Mouse (Mus musculus) liver, embryonic 11.5 days (tissue): Measurements from ENCODE around the gene Uox. TPM values are rescaled to one million over a fixed set of nuclear protein-coding genes. Genes with fewer than 3 reads are reported as not detected.

Experiments
- ATAC-seq: fragments of 200-750 bp; cut with Nextera tagmentation; replicated peaks from 2 replicates; pipeline ENCODE4 v1.8.0; 2017; ENCODE audit warnings: moderate number of reproducible peaks, mild to moderate bottlenecking, moderate TSS enrichment, moderate library complexity; ENCODE audit not compliant: low FRiP score
- DNase-seq: peaks from one replicate; pipeline ENCODE4 v3.0.0-alpha.2; 2017; ENCODE audit warnings: low spot score
- H3K27ac ChIP-seq: fragments of 300-500 bp; sonication (generic); 2 replicates; pipeline ENCODE4 v1.5.1; 2014; ENCODE audit warnings: mild to moderate bottlenecking, low read depth, low read length, control low read depth
- H3K27me3 ChIP-seq: fragments of 300-500 bp; sonication (generic); replicated peaks from 2 replicates; pipeline ENCODE4 v1.6.1; 2014; ENCODE audit warnings: low read length, mixed read lengths; ENCODE audit not compliant: control insufficient read depth, insufficient read depth
- H3K36me3 ChIP-seq: fragments of 300-500 bp; sonication (generic); 2 replicates; pipeline ENCODE4 v1.6.1; 2014; ENCODE audit warnings: mild to moderate bottlenecking, low read length, moderate library complexity, mixed read lengths; ENCODE audit not compliant: control insufficient read depth, insufficient read depth
- H3K4me1 ChIP-seq: fragments of 300-500 bp; sonication (generic); replicated peaks from 2 replicates; pipeline ENCODE4 v1.6.1; 2014; ENCODE audit warnings: low read length, mixed read lengths; ENCODE audit not compliant: control insufficient read depth, insufficient read depth
- H3K4me2 ChIP-seq: fragments of 300-500 bp; sonication (generic); 2 replicates; pipeline ENCODE4 v1.6.1; 2014; ENCODE audit warnings: mild to moderate bottlenecking, control low read depth, moderate library complexity
- H3K4me3 ChIP-seq: fragments of 300-500 bp; sonication (generic); 2 replicates; pipeline ENCODE4 v1.5.1; 2014; ENCODE audit warnings: low read depth, low read length, control low read depth
- H3K9ac ChIP-seq: fragments of 300-500 bp; sonication (generic); 2 replicates; pipeline ENCODE4 v1.6.1; 2014; ENCODE audit warnings: low read depth, low read length, control low read depth
- H3K9me3 ChIP-seq: fragments of 300-500 bp; sonication (generic); 2 replicates; pipeline ENCODE4 v1.6.1; 2016; ENCODE audit warnings: low read length, inconsistent platforms, mixed read lengths; ENCODE audit not compliant: control insufficient read depth
- WGBS: fragments of 180-500 bp; shearing (Covaris S2); extraction: QIAGEN DNeasy Blood & Tissue Kit; methylation state at CpG from one replicate; pipeline ENCODE4 v1.1.7; 2014; 5-methylcytosine and 5-hydroxymethylcytosine counted together
- polyA plus RNA-seq: library from polyadenylated mRNA; unstranded; fragments of >200 nt; fragmentation: Nextera tagmentation; extraction: Ambion mirVana; gene quantifications from 2 replicates; pipeline ENCODE4 v1.2.1, GENCODE M21; 2014

The Uox gene
- 0.34 and 0.55 TPM in 2 replicates for polyA plus RNA-seq

DNA sequence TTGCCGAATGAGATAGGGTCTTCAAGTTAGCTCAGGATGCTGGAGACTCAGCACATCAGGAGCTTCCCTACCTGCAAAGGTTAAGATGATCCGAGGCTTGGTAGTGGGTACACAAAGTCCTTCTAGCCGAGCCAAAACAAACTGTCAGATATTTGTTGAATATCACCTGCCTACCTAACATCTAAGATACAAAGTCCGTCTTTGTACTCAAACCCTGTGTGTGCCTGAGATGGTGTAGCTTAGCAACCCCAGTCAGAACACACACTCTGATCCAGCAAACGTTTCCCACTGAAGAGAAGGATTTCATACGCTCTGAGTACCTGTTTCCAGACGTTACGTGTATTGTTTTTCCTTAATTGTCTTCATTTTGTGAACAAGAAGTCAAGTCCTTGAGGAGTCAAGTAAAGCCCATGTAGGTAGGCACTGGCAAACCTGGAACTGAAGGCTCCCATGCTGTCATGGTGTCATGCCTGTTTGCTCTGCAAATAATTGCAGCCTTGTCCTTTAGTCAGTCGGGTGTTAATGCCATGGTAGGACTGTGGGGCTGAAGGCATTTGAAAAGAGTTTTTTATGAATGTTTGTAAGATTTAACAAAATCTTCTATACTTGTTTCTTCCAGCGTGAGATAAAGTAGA is at the start of gene Uox:
Gene Uox, plus strand, starts transcription at position 279 of the 635 bp plus-strand sequence.
- Histone ChIP-seq H3K4me3 (no peak within 1 kb of the TSS), H3K36me3 (no peaks in the 10 kb centered on the region), H3K9me3 (no peaks in the 10 kb centered on the region), H3K9ac (no peak within 1 kb of the TSS), H3K27ac (no peak within 1 kb of the TSS), H3K4me2 (no peak within 1 kb of the TSS), H3K27me3 (no peaks in the 10 kb centered on the region), H3K4me1 (no peaks in the 10 kb centered on the region)
- peak; percentile 74 for ATAC-seq
- no peak for DNase-seq
- 74% methylated on average over 10 of the region's 10 CpGs for WGBS

DNA sequence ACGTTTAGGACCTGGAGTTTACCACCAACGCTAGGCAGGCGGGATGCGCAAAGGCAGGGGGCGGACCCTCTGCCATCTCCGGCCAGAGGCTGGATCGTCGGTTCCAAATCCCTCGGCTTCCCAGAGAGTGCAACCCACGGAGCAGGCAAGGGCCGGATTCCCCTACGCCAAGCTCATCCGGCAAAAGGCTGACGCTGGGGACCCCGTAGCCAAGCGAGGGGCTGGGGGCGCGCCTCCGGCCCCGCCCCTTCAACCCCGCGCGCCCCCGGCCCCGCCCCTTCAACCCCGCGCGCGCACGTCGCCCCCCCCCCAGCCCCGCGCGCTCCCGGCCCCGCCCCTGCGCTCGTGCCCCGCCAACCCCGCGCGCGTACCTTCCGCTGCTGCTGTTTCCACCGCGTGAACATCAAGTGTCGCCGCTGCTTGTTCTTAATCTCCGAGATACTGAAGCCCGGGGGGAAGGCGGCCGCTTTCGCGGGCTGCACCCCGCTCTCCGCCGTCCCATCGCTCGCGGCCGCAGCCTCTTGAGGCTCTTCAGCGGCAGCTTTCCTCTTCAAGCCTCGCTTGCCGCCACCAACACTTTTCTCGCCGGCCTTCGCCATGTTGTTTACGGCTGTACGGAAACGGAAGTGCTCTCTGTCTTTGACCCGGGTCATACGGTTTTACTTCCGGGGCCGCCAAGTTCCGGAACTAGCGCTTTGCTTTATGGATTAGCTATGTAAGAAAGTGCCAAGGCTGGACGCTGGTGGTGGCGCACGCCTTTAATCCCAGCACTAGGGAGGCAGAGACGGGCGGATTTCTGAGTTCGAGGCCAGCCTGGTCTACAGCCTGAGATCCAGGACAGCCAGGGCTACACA is 49.2 kb upstream of the Uox start, which contains the start of gene Rpf1:
Gene Rpf1, minus strand, starts transcription at position 632 of the 854 bp plus-strand sequence.
- peak; percentile 94 for ATAC-seq
- Histone ChIP-seq H3K27ac (peak within 1 kb of the TSS; percentile 98), H3K27me3 (no peaks in the 10 kb centered on the region), H3K36me3 (peaks cover 7% of the 10 kb centered on the region), H3K9me3 (no peaks in the 10 kb centered on the region), H3K9ac (peak within 1 kb of the TSS; percentile 97), H3K4me2 (peak within 1 kb of the TSS; percentile 81), H3K4me3 (peak within 1 kb of the TSS; percentile 92), H3K4me1 (no peaks in the 10 kb centered on the region)
- WGBS = under 1% methylated on average over 66 of the region's 82 CpGs
- peak; percentile 88 for DNase-seq

DNA sequence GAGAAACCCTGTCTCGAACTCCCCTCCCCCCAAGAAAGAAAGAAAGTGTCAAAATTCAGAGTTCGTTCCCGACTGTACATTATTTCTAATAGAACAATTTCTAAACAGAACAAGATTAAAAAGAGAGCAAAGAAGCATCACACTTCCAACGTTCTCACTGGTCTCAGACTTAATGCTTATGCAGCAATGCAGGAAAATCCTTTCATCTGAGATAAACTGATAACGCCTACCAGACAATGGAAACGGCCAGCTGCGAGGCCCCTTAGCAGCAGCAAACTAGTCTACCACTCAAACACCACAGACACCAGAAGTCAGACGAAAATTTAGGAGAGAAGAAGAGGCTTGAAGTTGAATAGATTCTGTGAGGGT is 48.6 kb upstream of the Uox start:
- 8% methylated on average over 8 of the region's 8 CpGs for WGBS
- peaks cover 7% of the 10 kb centered on the region for H3K36me3 ChIP-seq
- peak overlapping the region; percentile 97 for H3K9ac ChIP-seq
- H3K27me3 ChIP-seq = no peaks in the 10 kb centered on the region
- ATAC-seq (peak; percentile 18), DNase-seq (no peak)
- peak overlapping the region; percentile 92 for H3K4me3 ChIP-seq
- no peaks in the 10 kb centered on the region for H3K9me3 ChIP-seq
- no peaks in the 10 kb centered on the region for H3K4me1 ChIP-seq
- peak overlapping the region; percentile 98 for H3K27ac ChIP-seq
- H3K4me2 ChIP-seq = peak overlapping the region; percentile 81

DNA sequence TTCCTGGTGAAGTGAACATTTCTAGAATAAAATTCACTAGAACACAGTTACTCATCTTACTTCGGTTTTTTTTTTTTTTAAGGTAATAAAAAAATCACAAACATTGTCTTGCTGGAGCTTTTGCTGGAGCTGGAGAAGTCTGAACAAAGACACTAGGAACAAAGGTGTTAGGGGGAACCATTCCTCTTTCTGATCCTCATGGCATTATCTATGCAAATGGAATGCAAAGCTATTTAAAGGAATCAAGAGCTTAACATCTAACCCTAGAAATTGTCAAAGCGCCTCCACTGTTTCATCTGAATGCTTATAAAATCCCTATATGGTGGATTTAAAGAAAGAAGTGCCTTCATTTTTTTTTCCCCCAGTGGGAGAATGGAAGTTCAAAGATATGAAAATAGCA is 41.9 kb upstream of the Uox start:
- H3K27me3 ChIP-seq = no peaks in the 10 kb centered on the region
- no peak overlapping the region for H3K27ac ChIP-seq
- WGBS = 54% methylated on average over 2 of the region's 2 CpGs
- H3K4me2 ChIP-seq = no peak overlapping the region
- no peak overlapping the region for H3K4me3 ChIP-seq
- H3K9ac ChIP-seq = no peak overlapping the region
- H3K4me1 ChIP-seq = no peaks in the 10 kb centered on the region
- ATAC-seq (no peak), DNase-seq (no peak)
- no peaks in the 10 kb centered on the region for H3K9me3 ChIP-seq
- H3K36me3 ChIP-seq = no peaks in the 10 kb centered on the region

DNA sequence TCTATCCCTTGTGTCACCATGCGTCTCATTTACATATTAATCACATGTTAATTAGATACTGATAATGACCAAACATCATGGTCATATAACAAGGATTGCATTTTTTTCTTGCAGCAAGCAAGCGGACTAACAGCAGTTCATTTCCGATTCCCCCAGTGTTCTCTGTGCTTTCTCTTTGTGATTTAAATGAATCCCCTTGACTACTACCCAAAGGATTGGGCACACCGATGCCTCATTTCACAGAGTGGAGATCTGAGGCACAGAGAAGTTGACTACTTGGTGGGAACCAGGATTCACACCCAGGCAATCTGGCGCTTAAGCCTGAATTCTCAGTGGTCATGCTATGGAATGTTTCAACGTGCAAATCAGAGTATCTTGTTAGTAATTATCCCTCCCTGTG is 35.2 kb upstream of the Uox start:
- Histone ChIP-seq H3K9me3 (no peaks in the 10 kb centered on the region), H3K4me1 (no peaks in the 10 kb centered on the region), H3K4me3 (no peak overlapping the region), H3K27me3 (no peaks in the 10 kb centered on the region), H3K4me2 (no peak overlapping the region), H3K9ac (no peak overlapping the region), H3K36me3 (no peaks in the 10 kb centered on the region), H3K27ac (no peak overlapping the region)
- no peak for ATAC-seq
- no peak for DNase-seq
- 66% methylated on average over 6 of the region's 6 CpGs for WGBS

DNA sequence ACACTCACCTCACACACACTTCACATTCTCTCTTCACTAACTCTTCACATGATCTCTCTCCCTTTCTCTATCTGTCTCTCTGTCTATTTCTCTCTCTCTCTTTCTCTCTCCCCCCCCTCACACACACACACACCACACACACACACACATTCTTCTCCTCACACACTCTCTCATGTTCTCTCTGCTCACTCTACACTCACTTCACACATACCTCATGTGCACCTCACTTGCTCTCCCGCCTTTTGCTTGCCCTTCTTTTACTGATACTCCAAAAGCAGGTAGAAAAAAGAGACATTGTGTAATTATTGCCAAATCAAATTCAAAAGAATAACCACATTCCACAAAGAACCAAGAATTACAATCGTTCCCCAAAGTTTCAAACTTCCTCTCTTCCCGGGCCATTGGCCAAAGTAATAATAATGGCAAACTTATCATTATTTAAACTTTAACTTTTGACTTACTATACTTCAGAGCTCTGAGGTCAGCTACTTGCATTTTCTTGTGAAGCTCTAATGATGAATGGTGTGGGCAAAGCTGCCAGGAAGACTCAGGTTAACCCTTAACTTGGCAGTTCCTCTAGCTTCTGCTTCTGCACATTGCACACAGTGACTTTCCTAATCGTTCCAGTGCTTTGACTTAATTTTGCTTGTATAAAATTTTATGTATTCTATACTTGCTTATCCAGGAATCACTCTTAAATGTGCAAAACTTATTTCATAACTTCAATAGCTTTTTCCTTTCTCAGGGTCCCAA is 29.5 kb upstream of the Uox start:
- H3K9ac ChIP-seq = no peak overlapping the region
- no peak overlapping the region for H3K4me2 ChIP-seq
- no peak overlapping the region for H3K27ac ChIP-seq
- no peaks in the 10 kb centered on the region for H3K4me1 ChIP-seq
- H3K36me3 ChIP-seq = no peaks in the 10 kb centered on the region
- WGBS = 69% methylated on average over 4 of the region's 4 CpGs
- no peaks in the 10 kb centered on the region for H3K27me3 ChIP-seq
- ATAC-seq (no peak), DNase-seq (no peak)
- H3K9me3 ChIP-seq = no peaks in the 10 kb centered on the region
- H3K4me3 ChIP-seq = no peak overlapping the region

DNA sequence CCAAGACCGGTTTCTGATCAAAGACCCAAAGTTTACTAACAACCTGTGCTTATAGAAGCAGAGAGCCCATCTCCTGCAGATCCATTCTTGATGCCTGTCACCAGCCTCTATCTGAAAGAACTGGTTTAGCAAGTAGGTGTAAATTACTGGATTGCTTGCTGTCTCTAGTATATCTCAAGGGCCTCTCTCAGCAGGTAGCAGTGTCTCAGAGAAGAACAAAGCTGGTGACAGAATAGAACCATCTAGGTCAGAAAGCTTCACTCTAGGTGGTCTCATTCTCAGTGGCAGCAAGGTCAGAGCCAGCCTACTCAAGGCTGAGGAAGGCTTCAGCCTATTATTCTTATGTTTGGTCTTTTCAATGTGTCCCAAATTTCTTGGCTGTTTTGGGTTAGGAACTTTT is 26.6 kb upstream of the Uox start:
- Histone ChIP-seq H3K9ac (no peak overlapping the region), H3K4me2 (no peak overlapping the region), H3K27me3 (no peaks in the 10 kb centered on the region), H3K9me3 (no peaks in the 10 kb centered on the region), H3K27ac (no peak overlapping the region), H3K4me3 (no peak overlapping the region), H3K36me3 (no peaks in the 10 kb centered on the region), H3K4me1 (no peaks in the 10 kb centered on the region)
- no peak for ATAC-seq
- no peak for DNase-seq
- 27% methylated on average over 1 of the region's 1 CpGs for WGBS

DNA sequence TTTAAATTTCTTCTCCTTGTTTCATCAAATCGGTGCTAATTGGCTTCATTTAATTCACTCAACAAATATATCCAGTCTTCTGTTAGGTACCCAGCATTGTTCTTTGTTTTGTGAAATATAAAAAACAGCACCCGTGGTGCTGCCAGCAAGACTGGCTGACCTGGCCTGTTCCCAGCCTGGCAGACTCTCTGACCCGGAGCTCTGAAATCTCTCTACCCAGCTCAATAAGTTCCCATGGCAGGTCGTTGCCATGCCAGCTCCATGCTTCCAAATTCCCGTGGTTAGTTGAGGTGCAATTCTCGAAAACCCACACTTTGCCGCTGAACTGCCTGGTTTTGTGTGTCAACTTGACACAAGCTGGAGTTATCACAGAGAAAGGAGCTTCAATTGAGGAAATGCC is 15.4 kb upstream of the Uox start:
- no peaks in the 10 kb centered on the region for H3K4me1 ChIP-seq
- H3K4me2 ChIP-seq = no peak overlapping the region
- H3K9me3 ChIP-seq = no peaks in the 10 kb centered on the region
- H3K27ac ChIP-seq = no peak overlapping the region
- WGBS = 86% methylated on average over 7 of the region's 7 CpGs
- H3K9ac ChIP-seq = no peak overlapping the region
- no peak for ATAC-seq
- no peak overlapping the region for H3K4me3 ChIP-seq
- no peak for DNase-seq
- no peaks in the 10 kb centered on the region for H3K27me3 ChIP-seq
- H3K36me3 ChIP-seq = no peaks in the 10 kb centered on the region
